Mouse (Mus musculus) embryonic facial prominence, embryonic 14.5 days (tissue): Measurements from ENCODE around the gene Gm9837. TPM values are rescaled to one million over a fixed set of nuclear protein-coding genes. Genes with fewer than 3 reads are reported as not detected.

Experiments used
- ATAC-seq: fragments of 200-750 bp; cut with Nextera tagmentation; 2 replicates; pipeline ENCODE4 v1.8.0; 2017; ENCODE audit warnings: low read depth, moderate number of reproducible peaks, moderate TSS enrichment
- DNase-seq: peaks from one replicate; pipeline ENCODE4 v3.0.0-alpha.2; 2015; ENCODE audit warnings: low spot score
- H3K27ac ChIP-seq: fragments of 300-500 bp; sonication (generic); replicated peaks from 2 replicates; pipeline ENCODE4 v1.5.1; 2014; ENCODE audit warnings: low read depth, mild to moderate bottlenecking, low read length, moderate library complexity
- H3K27me3 ChIP-seq: fragments of 300-500 bp; sonication (generic); replicated peaks from 2 replicates; pipeline ENCODE4 v1.6.1; 2014; ENCODE audit warnings: low read length; ENCODE audit not compliant: control insufficient read depth, insufficient read depth
- H3K36me3 ChIP-seq: fragments of 300-500 bp; sonication (generic); 2 replicates; pipeline ENCODE4 v1.6.1; 2014; ENCODE audit warnings: low read length, mixed read lengths; ENCODE audit not compliant: control insufficient read depth, insufficient read depth
- H3K4me1 ChIP-seq: fragments of 300-500 bp; sonication (generic); 2 replicates; pipeline ENCODE4 v1.6.1; 2014; ENCODE audit warnings: antibody characterized with exemption, low read length; ENCODE audit not compliant: control insufficient read depth, insufficient read depth
- H3K4me2 ChIP-seq: fragments of 300-500 bp; sonication (generic); 2 replicates; pipeline ENCODE4 v1.6.1; 2014; ENCODE audit warnings: low read depth, mild to moderate bottlenecking, low read length, moderate library complexity, mixed read lengths
- H3K4me3 ChIP-seq: fragments of 300-500 bp; sonication (generic); 2 replicates; pipeline ENCODE4 v1.5.1; 2014; ENCODE audit warnings: low read depth, mild to moderate bottlenecking, low read length
- H3K9ac ChIP-seq: fragments of 300-500 bp; sonication (generic); 2 replicates; pipeline ENCODE4 v1.6.1; 2014; ENCODE audit warnings: low read depth, mild to moderate bottlenecking, low read length, moderate library complexity, mixed read lengths
- H3K9me3 ChIP-seq: fragments of 300-500 bp; sonication (generic); 2 replicates; pipeline ENCODE4 v1.6.1; 2016; ENCODE audit warnings: low read length; ENCODE audit not compliant: control insufficient read depth
- WGBS: fragments of 180-500 bp; shearing (Covaris S2); extraction: QIAGEN DNeasy Blood & Tissue Kit; methylation state at CpG from one replicate; pipeline ENCODE4 v1.1.7; 2014; 5-methylcytosine and 5-hydroxymethylcytosine counted together
- polyA plus RNA-seq: library from polyadenylated mRNA; unstranded; fragments of >200 nt; fragmentation: Nextera tagmentation; extraction: Ambion mirVana; gene quantifications from 2 replicates; pipeline ENCODE4 v1.2.1, GENCODE M21; 2014

Gene Gm9837
- polyA plus RNA-seq, 1 experiment from 2014 or later, result not detected

DNA sequence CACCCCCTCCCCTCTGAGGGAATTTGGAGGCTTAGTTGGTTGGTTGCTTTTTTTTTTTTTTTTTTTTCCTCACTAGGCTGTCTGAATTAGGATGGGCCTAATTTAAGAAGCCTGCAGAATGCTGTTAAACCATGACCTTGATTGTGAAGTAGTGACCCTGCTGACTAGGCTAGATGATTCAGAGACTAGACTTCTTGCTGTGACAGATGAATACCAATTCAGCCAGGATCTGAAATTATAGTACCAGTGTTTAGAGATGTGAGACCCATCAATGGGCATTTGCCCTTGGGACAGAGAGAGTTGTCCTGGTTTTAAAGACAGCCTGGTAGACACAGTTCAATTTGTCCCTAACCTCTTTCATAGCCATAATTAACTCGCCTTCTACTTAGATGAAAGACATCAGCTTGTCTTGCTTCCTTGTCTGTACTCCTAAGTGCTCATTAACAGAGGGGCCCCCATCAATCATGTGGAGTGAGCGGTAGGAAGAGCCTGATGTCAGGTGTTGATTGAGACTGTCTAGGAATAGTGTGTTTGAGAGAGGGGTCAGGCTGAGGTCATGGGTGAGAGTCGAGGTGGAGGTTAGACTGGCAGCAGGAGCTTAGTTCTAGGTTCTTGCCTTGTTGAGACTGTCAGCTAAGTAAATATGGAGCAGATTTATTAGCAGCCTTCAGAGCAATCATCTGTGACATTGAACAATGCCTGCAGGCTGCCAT, 23.1 kb upstream of the Gm9837 start:
- no peak for DNase-seq
- no peak overlapping the region for H3K27ac ChIP-seq
- H3K4me1 ChIP-seq, result no peaks in the 10 kb centered on the region
- H3K4me2 ChIP-seq, result no peak overlapping the region
- no peaks in the 10 kb centered on the region for H3K27me3 ChIP-seq
- WGBS, result 45% methylated on average over 3 of the region's 3 CpGs
- no peak overlapping the region for H3K4me3 ChIP-seq
- ATAC-seq, result peak; percentile 23; the same call in 1 of the 2 replicates
- H3K9ac ChIP-seq, result no peak overlapping the region
- no peaks in the 10 kb centered on the region for H3K9me3 ChIP-seq
- H3K36me3 ChIP-seq, result no peaks in the 10 kb centered on the region

- no peak overlapping the region for H3K4me2 ChIP-seq
- peak; percentile 71 for DNase-seq
- no peaks in the 10 kb centered on the region for H3K36me3 ChIP-seq
- peak; percentile 38; the same call in 1 of the 2 replicates for ATAC-seq
- no peaks in the 10 kb centered on the region for H3K27me3 ChIP-seq
- H3K9me3 ChIP-seq, result no peaks in the 10 kb centered on the region
- WGBS, result 14% methylated on average over 8 of the region's 8 CpGs
- no peak overlapping the region for H3K27ac ChIP-seq
- H3K9ac ChIP-seq, result no peak overlapping the region
- no peak overlapping the region for H3K4me3 ChIP-seq
- no peaks in the 10 kb centered on the region for H3K4me1 ChIP-seq
Measured at GRCm38 (mm10) chr11:53491954-53492401, 21.7 kb upstream of the Gm9837 start.

- ATAC-seq, result no peak
- no peak overlapping the region for H3K27ac ChIP-seq
- H3K9me3 ChIP-seq, result no peaks in the 10 kb centered on the region
- no peak overlapping the region for H3K9ac ChIP-seq
- 0 out of 2 replicates have a peak, but pooled peaks cover 4% of the 10 kb centered on the region for H3K27me3 ChIP-seq
- no peak for DNase-seq
- H3K4me3 ChIP-seq, result no peak overlapping the region
- WGBS, result 59% methylated on average over 9 of the region's 9 CpGs
- no peak overlapping the region for H3K4me2 ChIP-seq
- no peaks in the 10 kb centered on the region for H3K4me1 ChIP-seq
- H3K36me3 ChIP-seq, result no peaks in the 10 kb centered on the region
Measured at GRCm38 (mm10) chr11:53489421-53489820, 19.1 kb upstream of the Gm9837 start.

DNA sequence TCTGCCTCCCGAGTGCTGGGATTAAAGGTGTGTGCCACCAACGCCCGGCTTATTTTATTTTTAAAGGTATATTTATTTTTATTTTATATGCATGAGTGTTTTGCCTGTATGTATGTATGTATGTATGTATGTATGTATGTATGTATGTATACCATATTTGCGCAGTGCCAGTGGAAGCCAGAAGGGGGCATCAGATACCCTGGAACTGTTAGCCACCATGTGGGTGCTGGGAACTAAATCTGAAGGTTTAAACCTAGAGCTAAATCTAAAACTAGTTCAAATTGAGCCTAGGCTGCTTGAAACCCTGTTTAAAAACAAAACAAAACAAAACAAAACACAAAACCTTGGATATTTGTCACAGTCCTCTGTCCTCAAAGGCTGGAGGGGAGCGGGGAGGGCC, 18.7 kb upstream of the Gm9837 start:
- no peak for ATAC-seq
- Histone ChIP-seq H3K9ac (no peak overlapping the region), H3K4me1 (no peaks in the 10 kb centered on the region), H3K27ac (no peak overlapping the region), H3K27me3 (0 out of 2 replicates have a peak, but pooled peaks cover 4% of the 10 kb centered on the region), H3K4me3 (no peak overlapping the region), H3K36me3 (no peaks in the 10 kb centered on the region), H3K9me3 (no peaks in the 10 kb centered on the region), H3K4me2 (no peak overlapping the region)
- WGBS, result 93% methylated on average over 5 of the region's 5 CpGs
- no peak for DNase-seq

- Histone ChIP-seq H3K4me3 (peak overlapping the region; percentile 15), H3K4me2 (peak overlapping the region; percentile 43), H3K9ac (no peak overlapping the region; the same call in 1 of the 2 replicates), H3K36me3 (no peaks in the 10 kb centered on the region), H3K27ac (no peak overlapping the region), H3K27me3 (peaks cover 8% of the 10 kb centered on the region; the same call in 1 of the 2 replicates), H3K9me3 (no peaks in the 10 kb centered on the region), H3K4me1 (no peaks in the 10 kb centered on the region)
- DNase-seq, result no peak
- ATAC-seq, result peak; percentile 67
- WGBS, result 11% methylated on average over 25 of the region's 27 CpGs
Measured at GRCm38 (mm10) chr11:53486822-53487594, 16.7 kb upstream of the Gm9837 start.

DNA sequence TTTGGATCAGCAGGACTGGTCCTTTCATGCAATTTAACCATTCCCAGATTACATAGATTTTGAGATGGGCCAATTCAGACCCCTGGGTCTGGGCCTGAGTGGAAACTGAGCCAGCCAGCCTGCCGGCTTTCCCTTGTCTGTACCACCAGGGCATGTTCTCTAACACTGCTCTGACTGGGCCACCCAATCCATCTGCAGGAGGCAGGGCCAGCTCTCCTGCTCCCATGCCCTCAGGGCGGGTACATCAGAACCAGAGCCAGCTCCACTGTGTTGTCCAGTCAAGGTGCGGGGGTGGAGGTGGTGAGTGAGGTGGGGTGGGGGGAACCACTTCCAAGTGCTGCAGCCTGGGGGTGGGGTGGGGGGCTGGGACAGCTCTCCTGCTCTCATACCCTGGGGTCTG, 16.1 kb upstream of the Gm9837 start:
- Histone ChIP-seq H3K4me3 (no peak overlapping the region), H3K4me1 (no peaks in the 10 kb centered on the region), H3K9ac (no peak overlapping the region), H3K27me3 (peaks cover 12% of the 10 kb centered on the region), H3K27ac (no peak overlapping the region), H3K4me2 (no peak overlapping the region), H3K36me3 (no peaks in the 10 kb centered on the region), H3K9me3 (no peaks in the 10 kb centered on the region)
- no peak for ATAC-seq
- no peak for DNase-seq
- WGBS, result 71% methylated on average over 3 of the region's 3 CpGs

- no peaks in the 10 kb centered on the region for H3K9me3 ChIP-seq
- no peaks in the 10 kb centered on the region for H3K36me3 ChIP-seq
- ATAC-seq (no peak), DNase-seq (no peak)
- no peaks in the 10 kb centered on the region for H3K4me1 ChIP-seq
- H3K27ac ChIP-seq, result no peak overlapping the region
- H3K27me3 ChIP-seq, result peaks cover 18% of the 10 kb centered on the region
- no peak overlapping the region for H3K4me3 ChIP-seq
- no peak overlapping the region for H3K9ac ChIP-seq
- WGBS, result 42% methylated on average over 3 of the region's 3 CpGs
- no peak overlapping the region for H3K4me2 ChIP-seq
Measured at GRCm38 (mm10) chr11:53485719-53486118, 15.4 kb upstream of the Gm9837 start.

- Histone ChIP-seq H3K9me3 (no peaks in the 10 kb centered on the region), H3K4me3 (no peak overlapping the region), H3K36me3 (no peaks in the 10 kb centered on the region), H3K9ac (no peak overlapping the region), H3K27ac (no peak overlapping the region), H3K4me2 (no peak overlapping the region), H3K27me3 (peaks cover 42% of the 10 kb centered on the region), H3K4me1 (0 out of 2 replicates have a peak, but pooled peaks cover 11% of the 10 kb centered on the region)
- 76% methylated on average over 9 of the region's 9 CpGs for WGBS
- DNase-seq (no peak), ATAC-seq (no peak)
Measured at GRCm38 (mm10) chr11:53483159-53483891, 13.0 kb upstream of the Gm9837 start.
